Mouse (Mus musculus) cerebellum, postnatal 14 days (tissue): ENCODE results near the gene Vstm2a.
A peak's percentile ranks its signal among the peaks of the same experiment; 100 is the strongest.

Experiments
- DNase-seq, 2 experiments: peaks; one replicate each; pipeline ENCODE4 v3.0.0; 2021; ENCODE audit warnings: mixed read lengths in 2 of 2

Vstm2a gene

DNA sequence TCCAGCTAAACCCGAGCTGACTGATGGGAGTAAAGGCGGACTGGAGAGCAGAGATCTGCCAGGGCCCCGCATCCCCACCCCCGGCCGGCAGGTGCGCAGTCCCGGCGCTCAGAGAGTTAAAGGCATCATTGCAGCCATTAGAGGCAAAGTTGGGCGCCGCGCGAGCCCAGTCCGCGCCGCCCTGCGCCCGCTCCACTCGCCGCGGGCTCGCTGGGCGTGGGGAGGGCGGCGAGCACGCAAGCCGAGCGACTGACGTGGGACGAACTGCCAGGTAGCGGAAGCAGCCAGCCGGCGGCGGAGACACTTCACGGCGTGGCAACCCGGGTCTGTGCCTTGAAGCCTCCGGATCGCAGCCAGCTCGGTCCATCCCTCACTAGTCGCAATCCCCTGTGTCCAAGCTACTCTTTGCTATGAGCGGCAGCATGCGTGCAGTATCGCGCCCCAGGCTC lies at the start of gene Vstm2a:
Vstm2a (plus strand) TSS at position 252 of the 449 bp plus-strand sequence.
- peak; percentile 73 to 77 for DNase-seq

DNA sequence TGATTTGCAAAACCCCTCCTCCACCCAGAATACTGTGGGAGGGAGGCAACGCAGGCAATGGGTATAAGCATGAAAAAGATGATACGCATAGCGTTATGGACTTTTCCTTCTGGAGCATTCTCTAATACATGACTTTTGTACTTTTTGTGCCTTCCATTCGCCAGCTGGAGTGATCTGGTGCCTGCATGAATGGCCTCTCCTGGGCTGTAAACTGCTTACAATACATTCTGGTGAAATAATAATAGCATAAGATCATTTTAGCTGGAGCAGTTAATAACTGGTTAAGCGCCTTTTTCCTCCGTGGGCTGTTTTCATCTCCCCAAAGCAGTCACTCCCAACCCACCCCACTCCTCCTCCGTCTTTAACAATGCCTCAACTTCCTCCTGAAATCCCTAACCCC lies 513 bp upstream of the Vstm2a start:
- no peak for DNase-seq

DNA sequence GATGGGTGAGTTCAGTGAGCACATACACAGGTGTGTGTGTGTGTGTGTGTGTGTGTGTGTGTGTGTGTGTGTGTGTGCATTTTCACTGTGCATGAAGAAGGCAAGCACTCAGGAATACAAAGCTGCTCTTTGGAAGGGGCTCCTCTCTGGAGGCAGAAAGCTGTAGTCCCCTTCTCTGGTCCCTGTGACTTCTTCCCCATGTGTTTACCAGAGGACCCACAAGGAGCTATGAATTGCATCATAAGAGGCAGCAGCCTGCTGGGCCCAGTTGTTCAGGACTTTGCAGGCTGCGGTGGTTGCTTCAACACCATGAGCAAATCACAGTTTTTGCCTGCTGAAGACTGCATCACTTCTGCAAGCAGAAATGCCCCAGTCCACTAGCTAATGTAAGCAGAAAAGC lies 776 bp downstream of the Vstm2a start:
- DNase-seq, result no peak

DNA sequence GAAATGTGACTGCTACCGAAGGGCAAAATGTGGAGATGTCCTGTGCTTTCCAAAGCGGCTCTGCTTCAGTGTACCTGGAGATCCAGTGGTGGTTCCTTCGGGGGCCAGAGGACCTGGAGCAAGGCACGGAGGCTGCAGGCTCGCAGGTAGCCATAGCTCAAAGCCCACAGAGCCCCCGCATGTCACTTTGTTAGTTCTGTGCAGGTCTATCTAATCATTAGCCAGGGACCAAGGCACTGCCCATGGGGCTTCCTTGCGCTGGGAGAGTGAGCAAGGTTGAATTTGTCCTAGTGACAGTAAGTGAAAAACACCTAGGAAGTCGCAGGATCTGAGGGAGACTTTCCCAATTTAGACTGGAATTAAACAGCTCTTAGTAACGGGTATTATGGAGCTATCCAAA lies 2.4 kb downstream of the Vstm2a start:
- no peak for DNase-seq

DNA sequence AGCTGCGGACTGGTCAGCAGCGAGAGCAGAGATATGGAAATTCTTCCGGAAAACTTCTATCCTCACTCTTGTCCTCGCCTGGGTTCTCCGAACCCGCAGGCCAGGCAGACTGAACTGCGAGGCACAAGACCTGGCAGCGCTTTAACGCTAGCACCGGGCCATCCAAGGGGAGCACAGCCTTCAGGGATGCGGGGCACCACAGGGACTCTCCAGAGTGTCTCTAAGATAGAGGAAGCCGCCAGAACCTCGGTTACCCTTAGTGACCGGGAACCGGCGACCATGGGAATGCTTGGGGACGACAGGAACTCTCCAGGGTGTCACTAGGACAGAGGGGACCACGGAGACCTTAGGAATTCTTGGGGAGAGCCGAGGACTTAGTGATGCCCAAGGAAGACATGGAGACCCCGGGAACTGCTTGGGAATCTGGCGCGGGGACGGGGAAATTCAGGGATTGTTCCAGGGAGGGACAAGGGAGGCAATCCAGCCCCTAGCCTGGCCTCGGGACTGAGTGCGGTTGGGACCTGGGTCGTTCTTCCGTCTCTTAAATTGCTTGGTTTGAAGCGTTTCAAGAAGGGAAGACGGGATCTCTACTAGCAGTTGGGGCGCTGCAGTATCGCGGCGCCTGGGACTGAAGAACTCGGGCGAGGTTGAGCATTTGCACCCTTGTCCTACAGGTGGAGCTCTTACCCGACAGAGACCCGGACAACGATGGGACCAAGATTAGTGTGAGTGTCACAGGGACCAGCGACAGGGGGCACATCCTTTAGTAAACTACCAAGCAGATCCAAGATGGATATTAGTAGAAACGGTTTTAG lies 3.4 kb downstream of the Vstm2a start:
- peak; percentile 84 to 89 for DNase-seq

DNA sequence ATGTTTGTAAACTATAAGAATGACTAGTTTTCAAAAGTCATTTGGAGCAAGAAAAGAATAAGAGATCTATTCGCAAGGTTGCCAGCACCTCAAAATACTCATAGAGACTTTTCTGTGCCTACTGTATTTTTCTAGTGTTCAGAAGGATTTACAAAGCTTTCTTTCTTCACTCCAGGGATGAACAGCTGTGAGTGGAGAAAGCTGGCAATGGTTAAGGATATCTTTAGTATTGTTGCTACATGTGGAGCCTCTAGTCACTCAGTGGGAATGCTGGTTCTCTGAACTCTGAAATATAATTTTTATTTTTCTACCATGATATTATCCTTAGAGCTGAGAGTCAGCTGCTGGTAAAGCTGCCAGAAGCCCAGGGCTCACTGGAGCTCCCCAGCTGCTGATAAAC lies 10.9 kb downstream of the Vstm2a start:
- no peak for DNase-seq

DNA sequence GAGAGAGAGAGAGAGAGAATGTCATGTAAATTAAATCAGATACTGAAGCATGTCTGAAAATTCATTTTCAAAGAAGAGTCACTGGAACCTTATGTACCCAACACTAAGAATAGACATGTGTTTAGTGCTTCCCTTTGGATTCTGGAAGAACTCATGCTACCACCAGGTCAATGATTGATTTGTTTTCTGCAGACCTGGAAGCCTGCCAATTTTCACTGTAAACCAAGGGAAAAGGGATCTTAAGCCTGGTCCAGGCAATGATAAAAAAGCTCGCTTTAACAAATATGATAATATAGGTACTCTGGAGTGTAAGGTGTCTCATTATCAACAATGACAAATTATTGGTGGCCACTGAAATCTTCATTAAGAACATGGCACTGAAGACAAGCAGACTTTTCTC lies 32.9 kb downstream of the Vstm2a start:
- DNase-seq, result no peak

DNA sequence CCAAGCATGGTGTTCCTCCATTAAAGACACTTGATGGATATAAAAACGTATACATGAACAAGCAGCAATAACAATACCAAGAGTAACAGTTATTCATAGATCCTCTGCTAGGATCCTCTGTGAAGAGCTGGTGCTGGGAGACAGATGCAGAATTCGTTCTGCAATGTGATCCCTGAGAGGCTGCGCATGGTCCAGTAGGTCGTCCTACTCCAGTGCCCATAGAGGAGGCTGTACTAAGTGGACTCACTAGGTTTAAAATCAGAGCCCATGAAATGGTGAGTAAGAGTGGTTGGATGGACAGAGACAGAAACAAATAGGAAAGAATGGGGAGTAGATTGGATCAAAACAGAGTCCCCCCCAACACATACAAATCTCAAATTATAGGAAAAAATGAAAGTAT lies 35.4 kb downstream of the Vstm2a start:
- no peak for DNase-seq

DNA sequence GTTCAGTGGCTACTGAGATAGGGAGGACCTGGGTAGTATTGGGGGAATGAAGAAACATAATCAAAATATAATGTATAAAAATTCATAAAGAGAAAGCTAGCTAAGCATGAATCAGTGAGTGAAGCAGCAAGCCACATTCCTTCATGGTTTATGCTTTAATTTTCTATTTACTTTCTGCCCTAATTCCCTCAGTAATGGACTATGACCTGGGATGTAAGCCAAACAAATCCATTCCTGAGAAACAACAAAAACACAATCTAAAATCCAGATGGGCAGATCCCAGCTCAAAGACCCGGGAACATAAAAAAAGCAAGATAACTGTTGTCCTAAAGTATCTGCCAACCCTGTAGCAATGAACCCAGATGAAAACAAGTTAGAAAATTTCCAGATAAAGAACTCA lies 39.0 kb downstream of the Vstm2a start:
- no peak for DNase-seq

DNA sequence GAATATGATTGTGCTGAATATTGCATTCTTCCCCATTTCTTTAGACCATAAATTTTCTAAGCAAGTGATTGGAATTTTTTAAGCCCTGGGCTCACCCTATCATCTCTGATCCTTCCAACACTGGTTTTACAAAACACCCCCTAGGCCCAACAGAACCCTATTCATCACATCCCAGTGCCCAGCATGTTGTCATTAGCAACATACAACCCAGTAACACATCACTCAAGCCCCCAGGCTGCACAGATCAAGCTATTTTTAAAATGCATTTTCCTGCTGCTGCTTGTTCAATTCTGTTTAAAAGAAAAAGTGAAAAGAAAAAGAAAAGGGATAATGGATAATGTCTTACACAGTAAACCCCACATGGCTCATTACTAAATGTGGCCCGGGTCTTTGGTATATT lies 42.0 kb downstream of the Vstm2a start:
- no peak for DNase-seq

DNA sequence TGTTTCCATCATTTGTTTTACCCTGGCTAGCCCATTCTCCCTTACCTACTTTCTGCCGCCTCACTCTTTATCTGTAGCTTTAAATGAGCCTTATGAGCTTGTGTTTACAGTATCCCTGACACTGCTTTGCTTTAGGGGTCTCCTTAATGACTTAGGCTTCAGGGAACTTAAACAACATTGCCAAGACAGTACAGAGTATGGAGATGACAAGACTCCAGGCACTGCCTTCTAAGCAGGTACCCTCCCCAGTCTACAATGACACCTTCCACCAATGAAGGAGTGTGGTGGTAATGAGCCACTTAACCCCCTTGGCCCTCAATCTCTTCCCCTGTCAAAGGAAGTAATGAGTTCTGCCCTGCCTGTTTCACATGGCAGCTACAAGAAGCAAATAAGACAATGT lies 42.4 kb downstream of the Vstm2a start:
- DNase-seq, result no peak

DNA sequence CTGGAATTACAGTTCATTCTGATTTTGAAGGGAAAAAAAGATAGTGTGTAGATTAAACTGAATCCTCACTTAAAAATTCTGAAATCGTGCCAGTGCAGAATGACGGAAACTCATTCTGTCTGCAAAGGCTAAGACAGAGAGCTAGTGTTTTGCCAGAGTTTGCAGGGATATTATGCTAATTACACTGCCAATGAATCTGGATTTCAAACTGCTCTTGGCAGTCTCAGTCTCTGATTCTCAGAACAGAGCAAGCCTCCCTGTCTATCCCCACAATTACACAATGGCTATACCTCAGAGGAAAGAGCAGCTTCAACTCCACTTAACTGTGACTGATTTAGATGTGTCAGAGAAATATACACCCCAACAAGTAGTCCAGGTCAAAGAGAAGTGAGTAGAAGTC lies 43.2 kb downstream of the Vstm2a start:
- no peak for DNase-seq

DNA sequence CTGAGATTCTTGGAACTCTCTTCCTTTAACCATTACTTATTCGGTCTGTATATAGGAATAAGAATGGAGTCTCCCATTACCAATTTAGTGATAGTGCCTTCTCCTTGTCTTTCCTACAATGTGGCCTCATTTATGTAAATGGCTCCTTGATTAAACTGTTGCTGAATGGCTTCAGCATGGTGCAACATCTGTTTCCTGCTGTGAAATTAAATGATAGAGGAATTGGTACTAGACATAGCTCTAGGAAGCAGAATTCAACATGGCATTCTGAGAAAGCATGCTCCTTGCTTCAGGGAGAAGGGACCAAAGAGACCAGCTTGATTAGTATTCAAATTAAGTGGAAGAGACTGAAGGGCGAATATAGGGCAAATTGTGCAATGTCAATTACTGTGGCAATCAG lies 57.6 kb downstream of the Vstm2a start:
- DNase-seq, result no peak

DNA sequence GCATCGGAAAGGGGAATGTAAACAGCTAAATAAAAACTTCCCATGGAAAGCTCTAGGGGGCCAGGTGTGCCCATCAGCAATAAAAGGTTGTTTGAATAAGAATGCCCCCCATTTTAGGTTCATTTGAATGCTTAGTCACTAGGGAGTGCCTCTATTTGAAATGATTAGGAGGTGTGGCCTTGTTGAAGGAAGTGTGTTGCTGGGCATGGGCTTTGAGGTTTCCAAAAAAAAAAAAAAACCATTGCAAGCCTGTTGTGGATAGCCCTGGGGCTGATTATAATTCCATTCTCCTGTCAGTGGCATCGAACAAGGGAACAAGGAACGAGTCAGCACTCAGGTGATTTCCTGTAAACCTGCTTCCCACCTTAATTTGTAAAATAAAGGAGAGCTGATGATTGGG lies 87.7 kb downstream of the Vstm2a start:
- DNase-seq, result no peak

DNA sequence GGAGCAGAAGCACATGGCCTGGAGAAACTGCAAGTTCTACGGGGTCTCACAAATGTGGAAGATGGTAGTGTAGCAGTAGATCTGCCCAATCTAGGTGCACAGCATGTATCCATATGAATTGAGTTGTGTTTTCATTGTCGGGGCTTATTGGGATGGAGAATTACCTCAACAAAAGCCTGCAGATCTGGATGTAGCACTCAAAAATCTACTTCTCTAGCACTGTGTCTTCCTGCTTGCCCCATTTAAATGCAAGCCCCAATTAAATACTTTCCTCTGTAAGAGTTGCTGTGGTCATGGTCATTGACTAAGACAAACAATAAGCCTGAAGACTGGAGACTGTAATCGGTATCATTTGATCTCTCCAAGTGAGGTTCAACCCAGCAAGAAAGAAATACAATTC lies 88.2 kb downstream of the Vstm2a start:
- DNase-seq, result no peak

DNA sequence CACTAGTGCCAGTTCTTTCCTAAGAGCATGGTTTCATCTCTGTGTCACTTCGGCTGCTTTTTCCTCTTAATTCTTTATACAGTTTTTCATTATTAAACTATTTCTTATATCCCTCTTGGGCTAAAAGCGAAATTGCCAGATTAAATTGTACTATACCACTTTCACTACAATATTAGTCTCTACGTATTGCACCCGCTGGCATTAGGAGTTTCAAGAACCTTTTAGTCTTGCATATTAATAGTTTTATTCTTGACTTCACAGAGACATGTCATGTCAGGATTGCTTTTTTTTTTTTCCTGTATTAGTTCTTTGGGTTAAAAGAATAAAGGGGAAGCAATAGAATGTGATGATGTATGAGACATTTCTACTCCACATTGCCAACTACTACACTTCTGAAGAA lies 94.4 kb downstream of the Vstm2a start:
- no peak for DNase-seq

DNA sequence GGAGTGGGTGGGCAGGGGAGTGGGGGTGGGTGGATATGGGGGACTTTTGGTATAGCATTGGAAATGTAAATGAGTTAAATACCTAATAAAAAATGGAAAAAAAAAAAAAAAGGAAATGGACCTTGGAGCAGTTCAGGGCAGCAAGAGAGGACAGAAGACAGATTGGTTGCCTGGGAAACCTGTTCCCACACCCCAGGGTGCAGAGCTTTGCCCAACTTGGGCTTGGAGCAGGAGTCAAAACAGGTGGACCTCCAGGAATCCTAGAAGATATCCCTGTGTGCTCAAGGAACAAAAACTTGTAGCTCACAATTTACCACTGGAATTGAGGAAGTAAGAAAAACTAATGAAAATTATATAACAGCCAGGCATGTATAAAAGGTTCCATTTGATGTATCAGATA lies 96.8 kb downstream of the Vstm2a start:
- peak; percentile 63 to 71 for DNase-seq

DNA sequence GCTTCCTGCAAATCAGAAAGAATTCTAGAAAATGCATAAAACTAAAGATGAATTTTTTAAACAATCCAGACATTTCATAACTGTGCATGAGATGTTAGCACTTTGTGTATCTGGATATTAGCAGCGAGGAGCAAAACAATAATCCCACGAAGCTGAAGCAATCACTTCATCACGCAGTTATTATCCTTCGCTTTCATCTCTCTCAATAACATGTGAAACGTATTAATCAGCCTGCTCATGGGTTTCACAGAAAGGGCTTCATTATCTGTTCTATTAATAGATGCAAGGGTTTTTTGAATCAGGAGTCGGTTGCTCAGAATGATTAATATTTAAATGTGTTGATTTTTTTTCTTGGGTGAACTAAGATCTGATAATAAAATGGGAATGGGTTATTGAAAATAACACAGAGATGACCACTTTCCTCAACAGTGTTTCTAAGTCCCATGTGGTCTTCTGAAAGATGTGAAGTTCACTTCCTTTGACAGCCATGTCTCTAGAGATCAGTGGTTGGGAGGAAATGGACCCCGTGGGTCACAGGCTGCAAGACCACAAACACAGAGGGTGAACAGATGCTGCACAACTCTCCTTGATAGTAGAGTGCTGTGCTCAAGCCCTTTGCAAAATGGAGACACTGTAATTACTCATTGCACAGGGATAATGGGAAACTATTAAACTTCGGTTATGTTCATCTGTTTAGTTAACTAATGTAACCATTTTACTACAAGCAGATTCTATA lies 109.5 kb downstream of the Vstm2a start:
- no peak for DNase-seq

DNA sequence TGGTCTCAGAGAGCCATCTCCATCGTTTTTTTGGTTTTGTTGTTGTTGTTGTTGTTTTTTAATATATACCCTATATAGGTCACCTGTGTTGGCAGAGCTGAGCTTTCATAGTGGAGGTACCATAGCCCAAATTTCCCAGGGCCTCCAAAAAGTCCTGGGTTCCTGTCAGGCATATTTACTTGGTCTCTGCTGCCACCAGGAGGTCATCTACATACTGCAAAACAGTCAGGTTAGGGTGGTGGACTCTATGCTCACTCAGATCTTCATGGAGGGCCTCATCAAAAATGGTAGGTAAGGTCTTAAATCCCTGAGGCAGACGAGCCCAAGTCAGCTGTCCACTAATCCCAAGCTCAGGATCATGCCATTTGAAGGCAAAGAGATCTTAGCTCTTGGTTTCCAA lies 146.1 kb downstream of the Vstm2a start:
- DNase-seq, result peak; percentile 39 to 47

DNA sequence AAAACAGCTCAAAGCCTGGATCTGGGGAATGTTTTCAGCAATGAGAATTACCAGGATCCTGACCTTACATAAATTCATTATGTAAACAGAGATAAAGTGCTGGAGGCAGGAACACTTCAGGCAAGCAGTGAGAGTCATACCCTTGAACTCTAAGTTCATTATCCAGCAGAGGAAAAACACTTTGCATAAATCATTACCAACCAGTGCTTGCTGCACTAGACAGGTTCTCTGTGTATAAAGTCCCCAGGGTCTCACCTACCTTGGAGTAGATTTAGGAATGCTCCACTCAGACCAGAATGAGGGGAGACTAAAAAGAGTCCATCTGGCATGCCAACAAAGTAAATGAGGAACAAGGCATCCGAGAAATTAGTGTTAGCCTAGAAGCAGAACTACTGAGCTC lies 154.2 kb downstream of the Vstm2a start:
- no peak for DNase-seq

DNA sequence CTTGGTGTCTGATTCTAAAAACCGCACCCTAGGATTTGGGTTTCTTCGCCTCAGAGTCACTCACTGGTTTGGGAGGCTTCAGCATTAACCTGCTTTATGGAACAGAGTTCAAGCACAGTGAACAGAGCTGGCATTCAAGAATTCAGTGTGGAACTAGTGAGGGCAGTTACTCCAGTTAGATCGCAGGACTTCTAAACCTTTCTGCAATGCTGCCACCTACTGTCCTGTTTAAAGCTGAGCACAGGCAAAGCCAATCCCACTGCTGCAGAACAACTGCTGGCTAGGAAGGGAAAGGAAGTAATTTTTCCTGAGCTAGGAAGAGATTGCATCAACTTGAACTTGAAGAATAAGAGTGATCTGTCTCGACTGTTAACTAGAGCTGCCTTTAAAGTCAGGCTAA lies 155.1 kb downstream of the Vstm2a start:
- peak; percentile 73 for DNase-seq

DNA sequence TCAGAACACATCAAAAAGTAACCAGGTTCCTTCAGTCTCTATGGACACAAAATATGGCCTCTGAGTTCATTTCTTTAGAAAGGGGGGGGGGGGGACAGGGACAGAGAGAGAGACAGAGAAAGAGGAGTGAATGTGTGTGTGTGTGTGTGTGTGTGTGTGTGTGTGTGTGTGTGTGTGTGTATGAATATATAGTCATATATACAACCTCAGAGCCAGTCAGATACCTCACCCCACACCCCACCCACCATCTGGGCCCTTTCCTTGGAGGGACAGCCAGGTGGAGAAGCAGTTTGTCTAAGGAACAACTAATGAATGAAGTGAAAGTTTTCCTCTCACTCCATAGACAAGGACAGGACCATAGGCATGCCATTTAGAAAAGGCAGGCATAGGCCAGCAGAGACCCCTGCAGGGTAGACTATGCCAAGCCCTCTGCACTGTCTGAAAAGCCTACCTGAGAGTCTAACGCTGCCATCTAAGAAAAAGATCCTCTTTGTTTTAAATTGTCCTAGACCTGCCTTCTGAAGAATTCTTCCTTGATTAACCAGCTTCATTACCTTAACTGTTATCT lies 155.6 kb downstream of the Vstm2a start:
- DNase-seq, result no peak

DNA sequence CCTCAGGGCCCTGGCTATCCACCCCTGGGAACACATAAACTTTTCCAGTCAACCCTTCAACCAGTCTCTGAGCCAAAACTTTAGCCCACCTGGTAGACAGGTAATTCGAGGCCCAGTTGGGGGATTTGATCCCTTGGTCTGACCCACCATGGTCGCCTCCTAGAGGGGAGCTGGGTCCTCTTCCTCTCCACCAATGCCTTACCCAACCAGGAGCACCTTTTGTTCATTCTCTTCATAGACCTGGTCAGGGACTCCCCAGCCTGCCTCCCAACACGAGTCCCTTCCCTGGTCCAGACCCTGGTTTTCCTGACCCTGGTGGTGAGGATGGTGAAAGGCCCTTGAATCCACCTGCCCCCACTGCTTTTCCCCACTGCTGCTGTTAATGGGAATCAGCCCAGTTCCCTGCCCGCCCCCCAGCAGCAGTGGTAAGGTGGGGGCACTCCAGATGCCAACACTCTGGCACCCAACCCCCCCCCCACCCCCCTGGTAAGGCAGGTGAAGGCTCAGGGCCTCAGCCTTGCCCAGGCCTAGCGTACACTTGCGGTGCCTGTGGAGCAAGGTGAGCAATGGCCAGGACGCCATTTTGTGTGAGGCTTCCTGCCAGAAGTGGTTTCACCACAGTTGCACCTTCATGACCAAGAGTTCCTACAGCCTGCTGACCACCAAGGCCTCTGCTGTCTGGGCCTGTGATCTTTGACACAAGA lies 182.2 kb downstream of the Vstm2a start:
- no peak for DNase-seq
